Mouse (Mus musculus) ES-Bruce4 (cell line): Measurements from ENCODE around the gene Nek1. TPM values are rescaled to one million over a fixed set of nuclear protein-coding genes. Genes with fewer than 3 reads are reported as not detected.

ENCODE experiments used
- H3K27ac ChIP-seq: 2 replicates; pipeline ENCODE4 v1.5.1; 2012; ENCODE audit warnings: low read length, inconsistent platforms; ENCODE audit not compliant: insufficient read depth
- H3K27me3 ChIP-seq: 2 replicates; pipeline ENCODE4 v1.6.1; 2012; ENCODE audit warnings: mild to moderate bottlenecking, low read length, inconsistent platforms; ENCODE audit not compliant: control insufficient read depth, poor library complexity, insufficient read depth, severe bottlenecking
- H3K36me3 ChIP-seq: 2 replicates; pipeline ENCODE4 v1.6.1; 2012; ENCODE audit warnings: inconsistent platforms, mild to moderate bottlenecking, low read length, moderate library complexity; ENCODE audit not compliant: control insufficient read depth, poor library complexity, insufficient read depth, severe bottlenecking
- H3K4me1 ChIP-seq: one replicate; pipeline ENCODE4 v1.8.1; 2011; ENCODE audit warnings: low read length; ENCODE audit not compliant: control insufficient read depth, insufficient read depth
- H3K4me3 ChIP-seq: 2 replicates; pipeline ENCODE4 v1.5.1; 2011; ENCODE audit warnings: low read depth, mild to moderate bottlenecking, low read length
- H3K9ac ChIP-seq: 2 replicates; pipeline ENCODE4 v1.6.1; 2012; ENCODE audit warnings: low read depth, mild to moderate bottlenecking, inconsistent platforms; ENCODE audit not compliant: poor library complexity, severe bottlenecking
- H3K9me3 ChIP-seq: replicated peaks from 2 replicates; pipeline ENCODE4 v1.6.1; 2012; ENCODE audit warnings: mild to moderate bottlenecking, low read length, inconsistent platforms; ENCODE audit not compliant: control insufficient read depth, poor library complexity, insufficient read depth, severe bottlenecking
- CTCF ChIP-seq: IDR thresholded peaks from one replicate; pipeline ENCODE4 v1.8.1; 2011; ENCODE audit warnings: low read depth, low read length
- EP300 ChIP-seq: IDR thresholded peaks from 2 replicates; pipeline ENCODE4 v1.6.1; 2011; ENCODE audit warnings: low read depth, low read length; ENCODE audit not compliant: insufficient read depth
- POLR2A ChIP-seq: IDR thresholded peaks from one replicate; pipeline ENCODE4 v1.8.1; 2011; ENCODE audit warnings: low read length; ENCODE audit not compliant: insufficient read depth
- polyA plus RNA-seq: library from polyadenylated mRNA; stranded (reverse); fragments of >200 nt; gene quantifications from 2 replicates; pipeline ENCODE4 v1.2.4, GENCODE M21; 2011; ENCODE audit warnings: low read depth; ENCODE audit not compliant: missing spikeins, insufficient read depth, insufficient read length

The Nek1 gene
- polyA plus RNA-seq, result 31.5 and 33.5 TPM in 2 replicates

DNA sequence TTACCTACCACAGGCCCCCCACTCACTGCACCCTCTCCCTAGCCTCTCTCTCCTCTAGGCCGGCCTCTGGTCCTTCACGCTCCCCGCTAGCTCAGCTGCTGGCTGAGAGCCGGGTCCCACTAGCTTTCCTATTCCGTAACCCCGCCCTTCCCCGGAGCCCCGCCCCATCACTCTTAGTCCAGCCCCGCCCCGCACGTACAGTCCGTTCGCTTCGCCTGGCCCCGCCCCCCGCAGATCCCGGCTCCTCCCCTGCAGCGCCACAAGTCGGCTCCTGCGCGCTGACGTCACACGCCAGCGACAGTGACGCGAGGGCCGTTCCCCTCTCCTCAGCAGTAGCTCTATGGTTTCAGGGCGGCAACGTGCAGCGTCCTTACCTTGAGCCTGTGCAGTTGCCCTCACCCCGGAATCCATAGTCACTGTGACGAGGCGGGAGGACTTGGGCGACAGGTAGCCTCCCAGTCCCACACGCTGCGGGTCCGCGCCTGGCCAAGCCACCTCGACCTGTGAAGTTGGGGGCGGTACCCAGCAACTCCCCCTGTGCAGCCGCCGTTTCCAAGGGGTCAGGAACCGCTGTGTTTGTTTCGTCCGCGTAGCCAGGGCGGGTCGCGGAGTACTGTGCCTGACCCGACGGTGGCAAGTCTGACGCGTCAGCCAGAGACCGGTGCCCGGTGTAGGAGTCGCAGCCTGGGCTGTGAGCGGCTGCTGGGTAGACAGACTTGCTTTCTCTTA lies at the start of gene Nek1:
Nek1 (plus strand) TSS at position 286 of the 729 bp plus-strand sequence.
- peak within 1 kb of the TSS; percentile 71 for H3K9ac ChIP-seq
- H3K36me3 ChIP-seq, result no peaks in the 10 kb centered on the region
- H3K27me3 ChIP-seq, result no peaks in the 10 kb centered on the region; the same call in 1 of the 2 replicates
- peak; percentile 91 for TF ChIP-seq POLR2A
- no peak for TF ChIP-seq EP300
- no peak for TF ChIP-seq CTCF
- peaks cover 1% of the 10 kb centered on the region for H3K4me1 ChIP-seq
- peaks cover 21% of the 10 kb centered on the region for H3K9me3 ChIP-seq
- peak within 1 kb of the TSS; percentile 95 for H3K4me3 ChIP-seq
- peak within 1 kb of the TSS; percentile 93 for H3K27ac ChIP-seq

DNA sequence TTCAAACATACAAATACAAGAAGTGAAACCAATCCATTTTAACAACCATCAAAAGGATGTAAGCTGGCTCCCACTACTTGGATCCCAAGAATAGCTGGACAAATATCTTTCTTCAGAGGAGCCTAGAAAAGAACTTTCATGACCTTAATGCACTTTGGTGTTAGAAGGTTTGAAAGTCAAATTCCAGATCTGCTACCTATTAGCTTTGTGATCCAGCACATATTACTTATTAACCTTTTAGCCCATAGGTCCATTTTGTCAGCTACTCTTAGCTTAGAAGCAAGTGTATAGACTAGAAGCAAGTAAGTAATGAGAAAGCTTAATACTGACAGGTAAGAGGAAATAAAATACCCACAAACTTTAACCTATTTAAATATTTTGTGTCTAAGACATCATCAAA lies 45.5 kb upstream of the Nek1 start:
- H3K36me3 ChIP-seq, result no peaks in the 10 kb centered on the region
- no peaks in the 10 kb centered on the region for H3K27me3 ChIP-seq
- no peak overlapping the region for H3K9ac ChIP-seq
- no peak overlapping the region for H3K27ac ChIP-seq
- H3K4me3 ChIP-seq, result no peak overlapping the region
- no peaks in the 10 kb centered on the region for H3K9me3 ChIP-seq
- TF ChIP-seq EP300 (no peak), CTCF (no peak), POLR2A (no peak)
- peaks cover 1% of the 10 kb centered on the region for H3K4me1 ChIP-seq

DNA sequence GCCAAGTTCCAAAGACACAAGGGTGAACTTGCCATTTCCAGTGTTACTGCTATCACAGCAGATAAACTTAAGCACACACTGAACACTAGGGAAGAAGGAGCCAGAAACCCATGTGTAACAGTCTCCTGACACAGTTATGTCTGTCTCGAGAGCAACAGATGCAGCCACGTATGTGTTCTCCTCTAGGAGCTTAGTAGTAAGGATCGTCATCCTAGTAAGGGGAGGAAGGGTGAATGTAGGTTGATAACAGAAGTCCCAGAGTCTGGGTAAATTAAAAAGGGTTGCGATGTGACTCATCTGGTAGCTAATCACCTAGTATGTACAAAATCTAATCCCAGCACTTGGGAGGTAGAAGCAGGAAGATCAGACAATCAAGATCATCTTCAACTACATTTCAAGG lies 43.1 kb upstream of the Nek1 start:
- no peak overlapping the region for H3K9ac ChIP-seq
- no peak for TF ChIP-seq POLR2A
- no peak for TF ChIP-seq CTCF
- TF ChIP-seq EP300, result no peak
- H3K36me3 ChIP-seq, result no peaks in the 10 kb centered on the region
- H3K4me3 ChIP-seq, result no peak overlapping the region
- H3K27me3 ChIP-seq, result no peaks in the 10 kb centered on the region
- peaks cover 3% of the 10 kb centered on the region for H3K4me1 ChIP-seq
- H3K27ac ChIP-seq, result no peak overlapping the region
- H3K9me3 ChIP-seq, result no peaks in the 10 kb centered on the region

DNA sequence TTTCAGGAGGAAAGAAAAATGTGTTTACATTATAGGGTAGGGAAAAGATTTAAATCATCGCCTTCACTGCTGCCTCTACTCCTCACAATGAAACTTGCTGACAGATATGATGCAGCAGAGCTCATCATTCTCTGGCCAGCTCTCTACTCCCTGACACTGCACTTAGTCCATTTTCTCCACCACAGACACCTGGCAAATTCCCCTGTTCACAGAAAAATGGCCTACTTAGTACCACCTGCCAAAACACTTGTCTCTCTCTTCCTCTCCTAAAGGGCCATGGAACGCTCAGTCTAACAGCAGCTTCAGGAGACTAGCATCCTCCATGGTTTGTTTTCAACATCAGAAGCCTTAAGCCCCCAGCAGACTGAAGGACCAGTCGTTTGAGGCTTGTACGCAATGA lies 41.7 kb upstream of the Nek1 start:
- no peak overlapping the region for H3K9ac ChIP-seq
- TF ChIP-seq POLR2A (no peak), EP300 (no peak), CTCF (no peak)

GRCm38 (mm10) chr8:60951757-60952156 lies 41.2 kb upstream of the Nek1 start:
- Histone ChIP-seq H3K4me3 (no peak overlapping the region), H3K27ac (no peak overlapping the region), H3K4me1 (peaks cover 1% of the 10 kb centered on the region), H3K9me3 (no peaks in the 10 kb centered on the region), H3K9ac (no peak overlapping the region), H3K36me3 (no peaks in the 10 kb centered on the region), H3K27me3 (no peaks in the 10 kb centered on the region)
- TF ChIP-seq POLR2A (no peak), EP300 (no peak), CTCF (no peak)

More for the DNA sequence above, 41.7 kb upstream of the Nek1 start:
- no peaks in the 10 kb centered on the region for H3K9me3 ChIP-seq
- H3K4me3 ChIP-seq, result no peak overlapping the region
- H3K27ac ChIP-seq, result no peak overlapping the region
- H3K4me1 ChIP-seq, result peaks cover 1% of the 10 kb centered on the region
- no peaks in the 10 kb centered on the region for H3K27me3 ChIP-seq
- H3K36me3 ChIP-seq, result no peaks in the 10 kb centered on the region

DNA sequence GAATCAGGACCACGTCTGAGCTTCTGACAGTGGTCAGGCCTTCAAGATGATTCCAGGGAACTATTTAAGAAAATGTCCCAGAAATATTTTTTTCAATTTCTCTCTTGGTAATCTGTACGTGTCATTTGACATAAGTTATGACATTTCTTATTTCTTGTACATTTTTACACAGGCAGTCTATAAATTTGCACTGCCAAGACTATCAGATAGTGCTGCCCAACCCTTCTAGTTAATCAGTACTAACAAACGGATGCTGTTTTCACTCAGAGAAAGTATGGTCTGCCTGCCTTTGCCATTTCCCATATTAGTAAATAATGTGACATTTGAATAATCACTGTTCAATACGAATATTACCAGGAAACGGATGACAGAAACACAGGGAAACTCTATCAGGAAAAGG lies 40.2 kb upstream of the Nek1 start:
- peaks cover 1% of the 10 kb centered on the region for H3K4me1 ChIP-seq
- no peaks in the 10 kb centered on the region for H3K9me3 ChIP-seq
- no peak overlapping the region for H3K9ac ChIP-seq
- no peaks in the 10 kb centered on the region for H3K27me3 ChIP-seq
- H3K36me3 ChIP-seq, result no peaks in the 10 kb centered on the region
- no peak overlapping the region for H3K27ac ChIP-seq
- TF ChIP-seq CTCF (no peak), EP300 (no peak), POLR2A (no peak)
- no peak overlapping the region for H3K4me3 ChIP-seq
